Mouse (Mus musculus) brain, embryonic 18.5 days (tissue): ENCODE data around the gene Prpf4.

Experiments used
- DNase-seq: peaks from one replicate; pipeline ENCODE4 v3.0.0-alpha.2; 2012; ENCODE audit warnings: low read depth, low spot score

Prpf4 gene

DNA sequence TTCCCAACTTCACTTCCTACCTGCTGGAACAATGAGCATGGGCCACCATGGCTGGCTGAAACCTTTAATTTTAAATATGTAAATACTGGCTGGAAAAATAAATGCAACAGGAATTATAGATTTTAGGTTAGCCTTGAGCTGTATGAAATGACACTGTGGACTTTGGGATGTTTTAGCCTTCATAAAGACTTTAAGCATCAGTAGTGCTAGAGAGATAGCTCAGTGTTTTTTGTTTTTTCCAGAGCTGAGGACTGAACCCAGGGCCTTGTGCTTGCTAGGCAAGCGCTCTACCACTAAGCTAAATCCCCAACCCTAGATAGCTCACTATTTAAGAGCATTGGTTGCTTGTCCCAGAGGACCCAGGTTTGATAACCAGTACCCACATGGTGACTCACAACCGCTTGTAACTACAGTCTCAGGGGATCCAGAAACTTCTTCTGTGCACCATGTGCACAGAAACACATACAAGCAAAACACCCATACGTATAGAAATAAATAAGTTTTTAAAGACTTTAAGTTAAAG is 28.7 kb downstream of the Prpf4 start:
- no peak for DNase-seq

DNA sequence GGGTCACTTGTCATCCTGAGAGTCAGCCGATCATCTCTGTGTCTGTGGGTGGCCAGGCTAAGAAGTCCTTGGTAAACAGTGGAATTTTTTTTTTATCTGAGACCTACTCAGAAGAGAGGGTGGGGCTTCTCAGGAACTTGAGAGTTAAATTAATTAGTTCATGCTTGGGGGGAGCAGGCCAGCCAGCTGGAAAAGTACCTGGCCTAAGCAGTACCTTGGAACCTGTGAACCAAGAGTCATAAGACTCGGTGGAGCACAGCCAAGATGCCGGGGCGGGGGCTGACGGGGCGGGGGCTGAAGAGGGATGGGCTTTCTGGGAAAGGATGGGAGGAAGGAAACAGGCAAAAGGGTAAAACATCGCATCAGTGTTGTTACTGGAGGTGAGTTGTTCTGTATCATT is 29.3 kb downstream of the Prpf4 start:
- no peak for DNase-seq

DNA sequence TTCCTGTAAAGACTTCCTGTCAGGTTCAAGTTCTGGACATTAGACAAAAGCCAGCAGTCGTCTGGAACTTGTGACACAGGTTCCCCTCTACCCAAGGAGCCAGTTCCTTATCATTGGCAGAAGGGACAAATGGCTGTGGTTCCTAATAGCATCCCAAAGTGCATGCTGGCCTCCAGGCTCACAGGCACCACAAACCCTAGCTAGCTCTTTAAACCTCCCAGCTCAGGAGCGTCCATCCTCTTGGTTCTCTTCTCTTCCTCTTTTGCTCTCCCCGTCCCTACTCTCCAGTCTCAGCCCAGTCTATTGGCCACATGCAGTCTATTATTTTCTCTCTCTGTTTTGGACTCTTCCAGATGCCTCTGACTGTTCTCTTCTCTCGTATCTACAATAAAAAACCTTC is 31.2 kb downstream of the Prpf4 start:
- DNase-seq: no peak

DNA sequence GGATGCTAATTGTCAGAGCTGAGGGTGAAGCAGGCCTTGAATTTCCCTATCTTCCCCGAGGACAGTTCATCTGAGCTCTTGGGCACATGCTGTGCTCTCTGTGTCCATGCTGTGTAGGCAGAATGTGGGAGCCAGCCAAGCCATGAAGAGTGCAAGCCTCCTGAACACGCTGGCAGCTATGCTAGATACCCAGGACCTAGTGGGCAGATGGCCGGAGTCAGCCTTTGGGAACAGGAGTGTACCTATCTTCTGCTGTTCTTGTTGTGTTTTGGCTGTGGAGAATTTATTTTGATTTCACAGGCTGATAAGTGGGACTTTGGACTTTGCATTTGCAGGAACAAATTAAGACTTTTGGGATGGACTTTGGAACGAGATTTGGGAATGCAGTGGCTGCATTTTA is 31.9 kb downstream of the Prpf4 start:
- DNase-seq: no peak

DNA sequence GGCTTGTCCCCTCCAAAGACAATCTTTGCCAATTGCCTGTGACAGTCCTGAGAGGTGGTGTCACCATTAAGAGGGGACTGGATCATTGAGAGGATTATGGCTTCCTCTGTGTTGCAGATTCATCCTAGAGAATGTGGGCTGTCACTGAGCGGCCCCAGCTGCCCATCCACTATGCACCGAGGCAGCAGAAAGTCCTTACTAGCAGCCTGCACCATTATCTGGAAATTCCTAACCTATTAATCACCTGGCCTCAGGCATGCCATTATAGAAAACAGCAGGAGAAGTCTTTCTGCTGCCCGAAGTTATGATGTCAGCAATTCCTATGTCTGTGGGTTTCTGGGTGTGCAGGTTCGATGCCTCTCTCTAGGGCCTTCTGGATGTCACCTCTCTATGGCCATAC is 32.4 kb downstream of the Prpf4 start:
- DNase-seq: no peak

DNA sequence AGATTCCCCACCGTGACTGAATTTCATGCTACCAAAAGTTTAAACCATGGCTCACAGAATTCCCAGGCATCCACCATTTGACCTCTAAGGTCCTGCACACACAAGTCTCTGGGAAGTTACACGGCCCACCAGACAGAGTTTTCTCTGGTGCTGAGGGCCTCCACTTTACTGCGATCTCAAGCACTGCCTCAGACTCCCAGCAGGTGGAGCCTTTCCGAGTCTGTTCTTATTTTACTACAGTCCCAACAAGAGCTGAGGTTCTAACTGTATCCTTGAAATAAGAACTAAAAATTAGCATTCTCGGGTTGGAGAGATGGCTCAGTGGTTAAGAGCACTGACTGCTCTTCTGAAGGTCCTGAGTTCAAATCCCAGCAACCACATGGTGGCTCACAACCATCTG is 46.4 kb downstream of the Prpf4 start:
- no peak for DNase-seq

DNA sequence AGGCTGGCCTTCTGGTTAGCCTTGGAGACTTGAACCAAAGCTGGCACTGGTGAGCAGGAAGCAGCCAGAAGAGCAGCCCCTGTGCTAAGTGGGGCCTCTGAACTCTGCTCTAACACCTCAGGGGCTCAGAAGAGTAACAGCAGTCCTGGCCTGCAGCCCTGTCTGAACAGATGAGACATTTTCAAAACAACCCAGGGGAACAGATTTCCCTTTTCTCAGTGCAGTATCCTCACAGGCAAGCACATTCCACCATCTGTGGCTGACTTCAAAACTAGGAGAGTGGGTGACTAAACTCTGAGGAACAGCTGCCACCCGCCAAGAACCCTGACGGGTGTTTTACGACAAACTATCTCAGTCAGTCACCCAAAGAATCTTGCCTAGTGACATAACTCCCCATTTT is 50.5 kb downstream of the Prpf4 start:
- DNase-seq: peak; percentile 24

DNA sequence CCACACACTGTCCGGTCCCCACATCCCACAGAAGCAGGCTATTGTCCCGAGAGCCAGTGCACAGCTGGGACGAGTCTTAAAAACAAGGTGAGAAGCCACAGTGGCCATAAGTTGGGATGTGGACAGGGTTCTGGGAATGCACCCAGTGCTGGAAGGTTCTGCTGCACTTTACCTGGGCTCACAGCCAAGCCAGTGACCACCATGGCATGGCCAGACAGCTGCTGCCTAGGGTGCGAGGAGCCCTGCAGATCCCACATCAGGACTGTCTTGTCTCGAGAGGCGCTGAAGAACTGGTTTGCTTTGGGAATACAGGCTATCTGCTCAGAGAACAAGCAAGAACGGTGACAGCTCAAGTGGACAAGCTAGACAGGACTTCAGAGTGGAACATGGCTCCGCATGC is 51.8 kb downstream of the Prpf4 start:
- DNase-seq: no peak

DNA sequence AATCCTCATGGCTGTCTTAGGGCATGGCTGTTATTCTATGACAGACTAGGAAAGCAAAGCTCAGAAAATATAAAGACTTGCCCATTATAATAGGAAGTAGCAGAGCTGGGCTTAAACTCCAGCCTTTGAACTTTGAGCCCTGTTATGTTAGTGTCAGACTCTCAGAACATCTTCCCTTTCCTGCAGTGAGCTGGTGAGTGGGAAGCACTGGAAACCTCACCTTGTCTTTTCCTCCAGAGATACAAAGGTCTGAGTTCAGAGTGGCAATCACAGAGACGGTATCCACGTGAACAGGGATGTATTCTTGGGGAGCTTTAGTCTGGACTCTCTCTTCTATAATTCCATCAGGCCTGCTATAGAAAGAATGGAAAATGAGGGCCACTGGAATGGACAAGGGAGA is 54.5 kb downstream of the Prpf4 start:
- DNase-seq: no peak

DNA sequence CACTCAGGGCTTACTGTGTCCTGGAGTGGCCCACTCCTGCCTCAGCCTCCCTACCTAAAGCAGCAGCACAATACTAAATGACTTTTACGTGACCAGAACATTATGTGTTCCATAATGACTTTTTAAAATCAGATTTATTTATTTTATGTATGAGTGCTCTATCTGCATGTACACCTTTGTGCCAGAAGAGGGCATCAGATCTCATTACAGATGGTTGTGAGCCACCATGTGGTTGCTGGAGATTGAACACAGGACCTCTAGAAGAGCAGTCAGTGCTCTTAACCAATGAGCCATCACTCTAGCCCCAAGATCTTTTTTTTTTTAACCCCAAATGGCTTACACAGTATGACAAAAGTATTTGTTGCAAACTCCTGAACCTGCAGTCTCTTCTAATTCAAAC is 59.6 kb downstream of the Prpf4 start:
- DNase-seq: no peak

DNA sequence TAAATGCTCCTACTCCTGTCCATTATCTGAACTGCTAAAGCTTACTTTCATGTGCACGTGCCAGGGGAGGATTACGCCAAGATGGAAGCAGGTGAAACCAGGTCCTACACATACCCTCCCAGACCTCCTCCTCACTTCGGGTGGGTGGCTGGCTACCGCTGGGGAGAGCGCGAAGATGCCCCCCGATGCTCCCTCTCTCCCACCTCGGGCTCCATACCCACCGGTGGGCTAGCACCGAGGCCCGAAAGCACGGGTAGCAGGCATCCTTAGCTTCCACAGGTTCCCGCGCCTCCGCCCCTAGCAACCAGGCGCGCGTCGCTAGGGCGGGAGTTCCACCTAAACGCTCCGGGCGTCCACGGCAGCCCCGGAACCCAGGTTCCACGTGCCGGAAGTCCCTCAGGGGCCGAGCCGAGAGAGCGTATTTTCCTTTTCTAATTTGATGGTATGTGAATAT is 62.0 kb downstream of the Prpf4 start, which contains the start of gene Wdr31:
Gene Wdr31, minus strand, starts transcription at position 299 of the 454 bp plus-strand sequence.
- peak; percentile 62 for DNase-seq

DNA sequence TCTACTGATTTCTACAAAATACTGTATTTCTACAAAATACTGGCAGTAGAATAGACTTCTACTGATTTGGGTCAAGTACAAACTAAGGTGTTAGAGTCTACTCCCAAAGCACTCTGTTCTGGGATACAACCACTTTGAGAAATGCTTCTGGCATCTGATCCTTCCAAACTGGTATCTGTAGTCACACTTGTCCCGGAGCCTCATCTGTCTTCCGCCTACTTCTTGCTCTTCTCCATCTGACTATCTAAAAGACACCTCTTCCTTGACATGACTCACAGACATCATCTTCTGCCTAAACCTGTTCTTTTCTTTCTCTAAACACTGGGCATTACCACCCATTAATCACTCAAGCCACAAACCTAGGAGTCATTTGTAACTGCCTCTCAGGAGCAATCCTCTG is 63.5 kb downstream of the Prpf4 start:
- no peak for DNase-seq

DNA sequence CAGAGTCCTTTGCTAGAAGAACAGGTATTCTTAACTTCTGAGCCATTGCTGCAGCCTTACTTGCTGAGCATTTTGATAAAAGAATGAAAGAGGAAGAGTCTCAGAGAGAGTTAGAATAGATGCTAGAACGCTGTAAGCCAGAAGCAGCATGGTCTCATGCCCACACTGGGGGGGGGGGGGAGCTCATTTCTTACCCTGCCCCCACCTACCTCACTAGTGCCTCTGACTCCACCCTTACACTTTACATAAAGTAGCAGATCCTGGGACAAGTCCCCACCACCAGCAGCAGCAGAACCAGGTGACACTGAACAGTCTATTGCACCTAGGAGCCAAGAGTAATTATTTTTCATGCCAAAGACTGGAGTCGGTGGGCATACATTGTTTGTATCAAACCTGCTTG is 66.5 kb downstream of the Prpf4 start:
- no peak for DNase-seq

DNA sequence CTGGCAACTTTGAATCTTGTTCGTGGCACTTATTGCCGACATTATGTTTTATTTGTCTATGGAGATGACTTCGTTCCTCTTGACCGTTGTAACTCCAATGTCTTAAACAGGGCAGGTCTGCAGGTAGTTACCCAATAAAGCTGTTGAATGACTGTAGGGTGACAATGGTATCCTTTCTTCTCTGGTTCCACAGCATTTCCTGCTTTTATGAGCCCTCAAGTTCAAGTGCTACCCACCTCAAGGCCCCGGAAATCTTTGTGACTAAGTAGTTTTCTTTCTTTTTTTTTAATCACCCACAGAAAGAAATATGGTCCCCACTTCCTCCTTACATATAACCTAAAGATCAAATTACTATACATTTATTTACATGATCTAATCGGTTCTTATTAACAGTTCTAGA is 67.2 kb downstream of the Prpf4 start:
- no peak for DNase-seq
